Mouse (Mus musculus) gastrocnemius, postnatal 25 days (tissue): ENCODE data around the gene Rab40c. TPM values are rescaled to one million over a fixed set of nuclear protein-coding genes. Genes with fewer than 3 reads are reported as not detected.
"Not testable (repeated sequence)": the region's sequence is repeated elsewhere in the genome, so short reads cannot be mapped to it uniquely, and the experiment has no call there.

Experiments used
- DNase-seq: peaks from one replicate; pipeline ENCODE4 v3.0.0; 2022
- total RNA-seq, 2 experiments: library from RNA; stranded (reverse); gene quantifications; 1 replicate in 1 of 2; 2 replicates in 1 of 2; pipeline ENCODE4 v1.2.3; 2021

Rab40c gene
- total RNA-seq, 2 experiments from 2014 or later = 8.7 to 11.0 TPM

DNA sequence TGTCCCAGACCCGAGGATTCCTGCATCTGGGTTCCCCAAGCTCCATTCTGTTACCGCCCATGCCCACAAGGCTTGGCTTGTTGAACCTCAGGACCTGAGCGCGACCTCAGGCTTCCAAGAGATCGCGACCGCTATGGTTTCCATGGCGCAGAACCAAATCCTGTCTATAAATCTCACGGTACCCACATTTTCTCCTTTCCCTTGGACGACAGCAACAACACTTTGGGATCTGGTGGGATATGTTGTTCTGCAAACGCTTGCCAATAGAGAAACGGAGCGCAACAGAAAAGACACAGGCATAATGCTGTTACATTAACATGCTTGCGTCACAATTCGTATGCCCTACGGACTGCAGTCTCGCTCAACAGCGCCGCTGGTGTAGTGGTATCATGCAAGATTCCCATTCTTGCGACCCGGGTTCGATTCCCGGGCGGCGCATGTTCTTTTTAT is 44.8 kb downstream of the Rab40c start, which contains the start of gene Mettl26:
TSS of gene Mettl26 (plus strand) at position 354 of the 450 bp plus-strand sequence.
- peak; percentile 80 for DNase-seq

DNA sequence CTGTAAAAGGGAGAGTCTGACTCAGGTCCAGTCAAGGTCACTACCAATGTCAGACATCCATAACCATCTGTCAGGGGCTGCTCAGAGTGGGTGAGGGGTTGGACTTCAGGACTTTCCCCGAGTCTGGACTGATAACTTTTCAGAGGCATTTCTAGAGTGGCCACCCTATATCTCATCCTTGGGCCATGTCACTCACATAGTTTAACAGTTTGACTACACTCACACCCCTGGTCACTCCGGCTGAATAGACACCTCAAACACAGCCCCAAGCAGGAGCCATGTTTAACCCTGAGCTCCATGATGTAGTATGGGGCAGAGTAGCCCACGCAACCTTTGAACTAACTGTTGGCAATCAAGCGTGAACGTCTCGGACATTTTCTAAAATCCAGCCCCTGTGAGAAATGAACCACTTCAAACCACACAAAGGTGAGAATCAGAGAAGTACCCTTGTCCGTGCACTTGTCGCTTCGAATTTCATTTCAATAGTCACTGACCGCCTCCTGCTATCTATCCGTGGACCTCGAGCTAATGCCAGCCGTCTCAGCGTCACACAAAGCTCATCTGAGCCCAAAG is 45.3 kb downstream of the Rab40c start:
- no peak for DNase-seq

DNA sequence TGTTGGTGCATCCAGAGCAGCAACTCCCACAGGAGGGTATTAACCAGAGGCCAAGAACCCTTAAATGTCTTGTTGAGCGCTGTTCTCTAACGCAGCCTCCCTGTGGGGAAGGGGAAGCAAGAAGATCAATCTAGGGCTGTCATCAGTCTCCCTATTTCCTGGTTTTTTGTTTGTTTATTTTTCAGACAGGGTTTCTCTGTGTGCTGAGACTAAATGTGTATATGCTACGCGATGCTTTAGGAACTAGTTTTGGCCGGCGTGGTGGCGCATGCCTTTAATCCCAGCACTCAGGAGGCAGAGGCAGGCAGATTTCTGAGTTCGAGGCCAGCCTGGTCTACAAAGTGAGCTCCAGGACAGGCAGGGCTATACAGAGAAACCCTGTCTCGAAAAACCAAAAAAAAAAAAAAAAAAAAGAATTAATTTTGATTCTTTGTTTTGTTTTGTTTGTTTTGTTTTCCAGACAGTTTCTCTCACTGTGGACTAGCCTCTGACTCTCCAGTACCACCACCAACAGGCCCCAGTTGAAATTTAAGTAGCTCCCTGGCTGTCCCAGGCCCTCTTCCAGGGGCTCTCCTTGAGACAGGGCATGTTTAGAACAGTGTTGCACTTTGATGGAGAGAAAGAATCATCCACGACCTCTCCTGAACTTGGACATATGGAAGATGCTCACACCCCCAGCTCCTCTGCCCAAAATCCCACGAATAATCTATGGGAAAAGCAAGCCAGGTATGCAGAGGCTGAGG is 46.0 kb downstream of the Rab40c start:
- no peak for DNase-seq

DNA sequence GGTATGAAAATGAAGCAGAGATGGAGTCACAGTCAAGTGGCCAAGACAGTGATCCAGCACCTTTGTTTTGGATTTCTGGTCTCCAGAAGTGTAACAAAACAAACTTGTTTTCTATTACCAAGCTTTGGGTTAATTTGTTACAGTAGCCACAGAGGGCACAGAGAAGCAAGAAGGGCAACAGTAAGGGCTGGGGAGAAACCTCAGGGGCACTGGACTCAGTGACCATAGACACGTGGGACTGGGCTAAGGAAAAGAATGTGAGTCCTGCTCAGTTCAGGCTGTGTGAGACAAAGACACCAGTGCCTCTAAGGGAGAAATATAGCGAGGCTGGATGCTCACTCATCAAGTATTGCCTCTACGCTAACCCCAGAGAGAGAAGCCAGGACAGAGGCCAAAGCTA is 46.9 kb downstream of the Rab40c start:
- no peak for DNase-seq

DNA sequence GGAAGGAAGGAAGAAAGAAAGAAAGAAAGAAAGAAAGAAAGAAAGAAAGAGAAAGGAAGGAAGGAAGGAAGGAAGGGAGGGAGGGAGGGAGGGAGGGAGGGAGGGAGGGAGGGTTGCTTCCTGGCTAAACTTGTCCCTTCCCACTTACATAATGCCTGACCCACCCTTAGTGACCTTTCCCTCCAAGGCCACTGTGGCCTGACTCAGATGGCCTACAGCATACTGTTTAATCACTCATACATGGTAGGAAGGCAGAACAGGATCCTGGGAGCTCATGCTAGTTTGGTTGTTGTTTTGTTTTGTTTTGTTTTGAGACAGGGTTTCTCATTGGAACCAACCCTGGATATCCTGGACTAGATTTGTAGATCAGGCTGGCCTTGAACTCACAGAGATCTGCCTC is 48.0 kb downstream of the Rab40c start:
- DNase-seq = not testable (repeated sequence)

DNA sequence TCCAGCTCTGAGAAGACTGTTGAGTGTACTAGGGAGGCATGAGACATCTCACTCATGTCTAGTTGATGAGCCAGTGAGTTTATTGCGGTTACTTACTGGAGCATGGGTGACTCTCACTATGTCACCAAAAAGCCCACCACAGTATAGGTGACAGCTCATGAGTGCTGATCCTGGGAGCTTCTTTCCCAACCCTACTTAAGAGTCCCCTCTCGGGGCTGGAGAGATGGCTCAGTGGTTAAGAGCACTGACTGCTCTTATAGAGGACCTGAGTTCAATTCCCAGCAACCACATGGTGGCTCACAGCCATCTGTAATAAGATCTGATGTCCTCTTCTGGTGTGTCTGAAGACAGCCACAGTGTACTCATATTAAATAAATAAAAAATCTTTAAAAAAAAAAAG is 49.6 kb downstream of the Rab40c start:
- DNase-seq = no peak

DNA sequence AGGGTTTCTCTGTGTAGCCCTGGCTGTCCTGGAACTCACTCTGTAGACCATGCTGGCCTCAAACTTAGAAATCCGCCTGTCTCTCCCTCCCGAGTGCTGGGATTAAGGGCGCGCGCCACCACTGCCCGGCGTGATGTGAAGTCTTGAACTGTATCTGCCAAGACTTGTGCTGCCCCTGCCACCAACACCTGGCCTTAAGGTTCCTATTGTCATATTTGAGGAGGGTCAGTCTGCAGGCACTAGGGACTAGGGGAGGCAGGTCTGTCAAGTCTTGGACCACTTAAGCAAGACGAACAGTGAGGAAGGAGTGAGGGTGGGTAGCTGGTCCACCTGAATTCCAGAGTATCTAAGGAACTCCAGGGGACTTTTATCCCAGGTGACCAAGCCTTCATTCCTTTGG is 50.0 kb downstream of the Rab40c start:
- no peak for DNase-seq

DNA sequence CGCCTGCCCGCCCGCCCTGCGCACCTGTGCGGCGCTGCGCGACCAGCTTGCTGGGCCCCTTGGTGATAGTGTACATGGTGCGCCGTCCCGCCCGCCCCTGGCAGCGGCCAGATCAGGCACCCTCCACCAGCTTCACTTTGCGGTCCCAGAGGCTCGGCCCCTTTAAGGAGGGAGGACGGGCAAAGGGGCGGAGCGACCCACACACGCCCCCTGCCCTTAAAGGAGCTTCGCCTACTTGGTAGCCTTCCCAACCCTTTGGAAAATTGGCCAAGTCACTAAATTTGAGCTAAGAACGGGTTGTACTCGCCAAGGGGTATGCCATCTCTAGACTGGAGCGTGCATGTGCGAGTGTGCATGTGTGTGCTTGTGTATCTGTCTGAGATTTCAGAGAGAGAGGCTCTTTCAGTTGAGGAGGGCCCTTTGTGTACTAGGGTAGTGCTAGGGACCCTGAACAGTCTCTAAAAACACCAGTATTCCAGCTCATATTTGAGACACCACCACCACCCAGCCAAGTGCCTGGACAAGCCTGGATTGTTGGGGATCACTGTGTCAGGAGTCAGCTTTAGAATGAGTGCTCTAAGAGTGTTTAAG is 50.8 kb downstream of the Rab40c start, which contains the start of gene Mcrip2:
TSS of gene Mcrip2 (minus strand) at position 164 of the 591 bp plus-strand sequence.
- peak; percentile 88 for DNase-seq

DNA sequence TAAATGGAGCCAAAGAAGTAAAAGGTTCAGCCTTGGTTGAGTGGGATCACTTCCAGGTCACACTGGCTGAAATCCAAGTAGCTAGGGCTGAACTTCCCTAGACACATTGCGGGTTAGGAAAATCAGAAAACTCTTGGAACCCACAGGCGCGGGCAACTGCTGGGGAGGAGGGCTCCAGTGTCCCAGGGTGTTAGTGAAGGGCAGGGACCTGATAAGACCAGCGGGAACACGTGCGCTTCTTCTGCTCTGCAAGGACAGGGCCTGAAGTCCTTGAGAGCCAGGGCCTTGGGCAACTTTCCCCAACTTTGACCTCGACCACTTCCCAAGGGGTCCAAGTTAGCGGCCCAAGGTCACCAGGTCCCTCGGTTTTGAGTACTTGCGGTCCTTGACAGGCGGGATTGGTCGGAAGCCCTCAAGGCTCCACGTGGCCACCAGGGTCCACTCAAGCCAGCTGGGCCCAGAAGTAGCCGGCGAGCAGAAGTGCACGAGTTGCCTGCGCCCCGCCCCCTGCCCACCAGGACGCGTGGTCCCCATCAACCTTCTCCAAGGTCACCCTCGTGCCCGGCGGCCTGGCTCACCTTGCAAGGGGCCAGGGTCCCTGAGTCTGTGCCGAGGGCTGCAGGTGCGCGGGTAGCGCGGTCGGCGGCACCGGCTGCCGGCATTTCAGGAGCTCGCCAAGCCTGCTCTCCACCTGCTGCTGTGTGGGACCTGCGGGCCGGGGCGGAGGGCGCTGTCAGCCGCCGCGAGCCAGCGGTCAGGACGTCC is 51.5 kb downstream of the Rab40c start:
- DNase-seq = peak; percentile 68

DNA sequence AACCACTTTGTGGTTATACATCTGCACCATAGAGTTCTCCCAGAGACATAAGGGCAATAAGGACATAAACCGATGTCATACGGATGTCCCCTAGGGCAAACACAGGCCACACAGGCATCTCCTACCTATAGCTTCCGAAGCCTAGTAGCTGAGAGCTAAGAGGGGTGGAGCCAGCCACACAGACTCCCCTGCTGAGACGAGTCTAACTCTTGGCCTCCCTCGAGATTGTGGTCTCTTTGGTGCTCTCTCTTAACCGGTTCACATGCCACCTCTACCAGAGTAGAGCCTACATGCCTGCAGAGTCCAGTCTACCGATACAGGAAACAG is 52.1 kb downstream of the Rab40c start:
- DNase-seq = no peak

DNA sequence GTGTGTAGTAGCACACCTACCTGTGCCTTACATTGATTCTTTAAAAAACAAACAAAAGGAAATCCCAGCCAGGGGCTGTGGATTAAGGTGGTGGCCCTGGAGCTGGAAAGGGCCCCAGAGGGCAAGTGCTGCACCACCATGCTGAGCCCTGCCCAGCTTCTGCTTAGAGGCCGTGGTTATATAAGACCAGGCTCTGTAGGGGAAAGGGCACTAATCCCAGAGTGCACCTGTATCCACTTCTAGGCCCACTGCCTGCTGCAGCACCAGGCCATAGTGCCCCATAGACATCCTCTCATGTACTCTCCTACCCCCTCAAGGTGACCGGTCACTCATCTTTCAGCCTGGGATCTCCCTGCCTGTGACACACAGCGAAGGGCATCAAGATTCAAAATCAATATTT is 53.4 kb downstream of the Rab40c start:
- no peak for DNase-seq

DNA sequence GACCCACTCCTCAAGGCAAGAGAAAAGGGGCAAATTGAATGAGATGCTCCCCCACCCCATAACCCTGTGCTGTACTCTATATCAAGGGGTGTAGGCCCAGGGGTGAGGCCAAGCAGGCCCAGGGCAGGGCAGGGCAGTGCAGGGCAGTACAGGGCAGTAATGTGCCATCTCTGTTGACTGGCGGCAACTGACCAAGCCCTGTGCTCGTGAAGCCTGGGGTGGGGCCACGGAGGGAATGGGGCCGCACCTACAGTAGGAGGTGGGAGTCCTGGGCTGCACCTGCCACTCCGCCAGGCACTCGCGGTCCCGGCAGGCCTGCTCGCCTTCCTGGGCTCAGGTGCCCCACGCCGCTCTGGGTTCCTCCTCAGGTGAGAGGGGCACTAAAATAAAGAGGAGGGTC is 54.2 kb downstream of the Rab40c start:
- no peak for DNase-seq

DNA sequence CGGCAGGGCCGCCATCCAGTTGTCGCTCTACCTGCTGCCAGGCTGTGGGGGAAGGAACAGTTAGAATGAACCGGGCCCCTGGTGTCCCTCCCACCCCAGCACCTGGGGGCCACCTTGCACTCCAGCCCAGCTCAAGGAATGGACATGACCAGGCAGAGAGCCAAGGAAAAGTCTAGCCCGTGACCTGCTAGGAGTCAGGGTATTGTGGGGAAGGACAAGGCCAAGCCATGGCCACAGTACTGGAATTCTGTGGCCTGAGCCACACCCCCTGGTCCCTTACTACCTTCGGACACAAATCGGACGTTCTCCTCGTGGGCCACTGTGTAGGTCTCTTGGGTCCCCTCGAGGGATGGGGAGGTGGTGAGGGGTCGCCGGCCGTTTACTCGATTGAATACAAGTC is 55.2 kb downstream of the Rab40c start:
- no peak for DNase-seq

DNA sequence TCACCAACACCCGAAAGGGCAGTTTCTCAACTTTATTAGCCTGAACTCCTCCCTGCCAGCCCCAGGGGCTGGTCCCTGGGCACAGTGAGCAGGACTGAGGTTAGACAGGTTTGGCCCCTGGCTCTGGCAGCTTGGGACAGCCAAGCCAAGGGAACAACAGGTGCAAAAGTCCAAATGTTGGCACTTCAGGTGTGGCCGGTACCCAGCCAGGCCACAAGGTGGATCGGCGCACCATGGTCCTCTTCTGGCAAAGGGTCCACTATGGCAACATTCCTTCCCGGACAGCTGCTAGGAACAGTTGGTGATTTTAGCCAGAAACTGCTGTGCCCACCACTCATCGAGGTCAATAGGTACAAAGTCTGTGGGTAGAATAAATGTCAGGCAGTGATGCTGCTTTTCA is 55.8 kb downstream of the Rab40c start:
- no peak for DNase-seq

DNA sequence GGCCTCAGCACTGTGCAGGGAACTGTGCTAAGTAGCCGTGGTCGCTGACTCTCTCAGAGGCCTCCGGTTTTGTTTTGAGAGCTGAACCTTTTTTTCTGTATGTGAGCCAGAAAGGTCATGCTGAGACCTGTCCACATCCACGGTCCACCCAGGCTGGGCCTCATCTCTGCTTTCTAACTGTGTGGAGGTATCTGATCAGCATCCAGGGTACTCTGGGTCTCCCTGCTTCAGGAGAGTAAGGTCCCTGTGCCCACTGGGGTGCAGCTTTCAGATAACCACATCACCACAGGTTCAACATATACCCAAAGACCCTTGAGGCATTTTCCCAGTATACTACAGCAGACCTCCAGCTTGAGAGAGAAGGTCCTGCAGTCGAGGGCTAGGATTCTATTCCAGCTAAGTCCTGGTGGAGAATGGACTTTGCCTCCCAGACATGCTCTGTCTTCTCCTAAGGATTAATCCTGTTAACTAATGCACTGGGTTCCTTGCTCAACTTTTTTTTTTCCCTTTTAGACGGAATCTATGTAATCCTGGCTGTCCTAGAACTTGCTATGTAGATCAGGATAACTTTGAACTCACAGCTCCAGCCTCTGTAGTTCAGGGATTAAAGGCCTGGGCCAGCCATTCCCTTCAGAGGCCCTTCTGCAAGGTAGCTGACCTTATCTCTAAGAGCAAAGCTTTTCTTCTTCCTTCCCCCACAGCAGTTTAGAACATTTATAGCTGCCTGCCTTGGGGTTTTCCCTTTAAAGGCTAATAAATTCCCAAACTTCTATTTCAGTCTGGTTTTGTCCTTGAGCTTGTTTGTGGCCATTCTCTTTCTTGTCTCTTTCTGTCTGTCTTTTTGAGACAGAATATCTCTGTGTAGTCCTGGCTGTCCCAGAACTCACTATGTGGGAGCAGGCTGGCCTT is 57.6 kb downstream of the Rab40c start:
- DNase-seq = no peak

DNA sequence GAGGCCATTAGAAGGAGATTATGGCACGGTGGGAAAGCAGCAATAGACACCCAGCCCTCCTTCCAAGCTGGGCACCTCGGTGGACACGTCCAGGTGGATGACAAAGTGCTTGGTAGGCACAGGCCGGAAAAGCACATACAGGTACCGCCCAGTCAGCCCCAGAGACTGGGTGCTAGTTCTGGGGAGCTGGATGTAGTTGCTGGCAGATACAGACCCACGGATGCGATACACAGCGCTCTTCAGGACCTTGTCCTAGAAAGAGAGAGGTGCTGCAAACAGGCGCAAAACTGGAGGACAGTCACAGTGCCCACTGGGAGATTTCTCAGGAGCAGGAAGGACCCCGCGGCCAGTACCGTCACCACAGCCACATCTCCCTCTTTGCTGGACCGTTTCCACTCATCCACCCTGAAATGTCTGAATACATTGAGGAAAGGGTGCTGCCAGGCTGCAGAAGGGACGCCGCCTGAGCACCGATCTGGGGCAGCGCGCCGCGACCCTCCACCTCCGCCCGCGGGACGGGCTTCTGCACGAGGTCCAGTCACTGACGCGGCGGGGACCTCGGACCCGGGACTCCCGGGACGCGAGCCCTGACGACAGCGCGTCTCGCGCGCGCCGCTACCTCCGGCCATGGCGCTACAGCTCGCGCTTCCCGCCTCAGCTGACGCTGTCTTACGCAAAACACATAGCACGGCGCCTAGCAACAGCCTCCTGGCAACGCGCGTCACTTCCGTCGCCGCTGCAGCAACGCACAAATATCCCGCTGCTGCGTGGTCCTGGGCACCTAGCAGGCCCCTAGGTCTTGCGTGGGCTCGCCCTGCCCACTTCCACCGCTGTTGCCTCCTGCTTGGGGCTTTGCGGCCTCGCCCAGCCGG is 58.5 kb downstream of the Rab40c start, which contains the start of gene Wdr90:
TSS of gene Wdr90 (minus strand) at position 670 of the 872 bp plus-strand sequence.
- DNase-seq = peak; percentile 89

DNA sequence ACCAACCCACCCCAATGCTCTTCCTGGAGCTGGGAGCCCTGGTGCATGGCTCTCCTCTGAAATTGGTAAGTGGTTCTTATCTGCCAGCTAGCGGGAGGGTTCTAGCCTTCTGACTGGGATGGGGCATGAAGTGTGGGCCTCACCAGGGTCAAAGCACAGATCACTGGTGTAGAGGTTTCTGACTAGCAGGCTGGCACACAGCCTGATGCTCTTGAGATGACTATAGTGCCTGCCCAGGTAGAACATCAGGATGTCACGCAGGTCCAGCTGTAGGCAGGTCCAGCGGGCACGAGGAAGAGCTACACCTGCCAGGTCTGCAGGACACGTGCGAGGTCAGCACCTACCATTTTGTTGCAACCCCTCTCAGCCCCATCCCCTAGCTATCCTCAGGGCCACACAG is 59.3 kb downstream of the Rab40c start:
- no peak for DNase-seq

DNA sequence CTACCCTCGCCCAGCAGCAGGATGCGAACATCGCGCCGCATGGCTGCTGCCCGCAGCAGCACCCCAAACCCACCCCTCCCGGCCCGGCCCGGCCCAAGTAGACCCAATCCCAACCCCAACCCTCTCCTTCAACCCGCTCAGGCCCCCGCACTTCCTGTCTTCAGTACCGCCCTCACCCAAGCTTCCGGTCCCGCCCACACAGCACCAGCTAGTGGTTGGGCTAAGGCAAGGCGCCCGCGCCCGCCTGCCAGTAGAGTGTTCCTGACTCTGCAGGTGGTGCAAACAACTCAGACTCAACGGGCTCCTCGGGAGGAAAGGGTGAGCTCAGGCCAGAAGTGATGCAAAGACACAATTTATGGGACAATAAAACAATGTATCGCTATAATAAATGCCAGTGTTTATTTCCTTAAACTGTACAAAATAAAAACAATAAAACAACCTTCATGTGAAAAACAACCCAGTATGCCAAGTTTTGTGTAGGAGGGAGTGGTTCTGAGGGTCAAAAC is 75.1 kb downstream of the Rab40c start, which contains the start of gene Rhot2:
TSS of gene Rhot2 (minus strand) at position 456 of the 506 bp plus-strand sequence.
- DNase-seq = peak; percentile 94

DNA sequence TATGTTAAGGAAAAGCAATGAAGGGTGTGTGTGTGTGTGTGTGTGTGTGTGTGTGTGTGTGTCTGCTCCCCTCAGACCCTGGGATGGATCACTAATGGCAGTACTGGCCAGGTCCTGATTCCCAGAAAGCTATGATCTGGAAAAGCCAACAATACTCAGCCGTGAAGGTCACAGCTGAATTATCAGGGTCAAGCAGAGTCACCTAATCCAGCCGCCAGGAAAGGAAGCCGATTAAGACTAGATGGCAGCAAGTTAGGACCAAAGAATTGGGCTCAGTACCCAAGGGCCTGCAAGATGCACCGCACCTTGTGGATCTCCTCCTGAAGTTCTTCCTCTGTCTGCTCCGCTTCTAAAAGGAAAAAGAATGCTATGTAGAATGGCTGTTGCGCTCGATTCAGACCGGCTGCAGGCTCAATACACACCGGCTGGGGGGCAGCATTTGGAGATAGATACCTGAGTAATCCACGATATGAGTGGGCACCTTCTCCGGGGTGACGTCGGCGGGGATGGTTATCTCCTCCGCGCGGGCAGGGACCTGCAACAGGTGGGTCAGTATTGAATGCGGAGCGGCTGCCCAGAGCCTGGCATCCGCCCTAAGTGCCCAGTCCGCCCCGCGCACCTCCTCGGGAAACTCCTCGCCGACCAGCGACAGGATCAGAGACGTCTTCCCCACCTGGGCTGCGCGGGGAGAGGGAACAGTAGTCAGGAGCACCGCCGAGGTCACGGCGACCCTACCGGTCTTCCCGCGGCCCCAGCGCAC is 75.7 kb downstream of the Rab40c start:
- no peak for DNase-seq
